Mouse (Mus musculus) cerebellum, postnatal 4 days (tissue): ENCODE data around the gene Chmp2b.
A peak's percentile ranks its signal among the peaks of the same experiment; 100 is the strongest.

Experiments
- DNase-seq, 2 experiments: peaks; one replicate each; pipeline ENCODE4 v3.0.0; 2022; ENCODE audit warnings: low spot score in 2 of 2, mixed read lengths in 1 of 2

Gene Chmp2b

DNA sequence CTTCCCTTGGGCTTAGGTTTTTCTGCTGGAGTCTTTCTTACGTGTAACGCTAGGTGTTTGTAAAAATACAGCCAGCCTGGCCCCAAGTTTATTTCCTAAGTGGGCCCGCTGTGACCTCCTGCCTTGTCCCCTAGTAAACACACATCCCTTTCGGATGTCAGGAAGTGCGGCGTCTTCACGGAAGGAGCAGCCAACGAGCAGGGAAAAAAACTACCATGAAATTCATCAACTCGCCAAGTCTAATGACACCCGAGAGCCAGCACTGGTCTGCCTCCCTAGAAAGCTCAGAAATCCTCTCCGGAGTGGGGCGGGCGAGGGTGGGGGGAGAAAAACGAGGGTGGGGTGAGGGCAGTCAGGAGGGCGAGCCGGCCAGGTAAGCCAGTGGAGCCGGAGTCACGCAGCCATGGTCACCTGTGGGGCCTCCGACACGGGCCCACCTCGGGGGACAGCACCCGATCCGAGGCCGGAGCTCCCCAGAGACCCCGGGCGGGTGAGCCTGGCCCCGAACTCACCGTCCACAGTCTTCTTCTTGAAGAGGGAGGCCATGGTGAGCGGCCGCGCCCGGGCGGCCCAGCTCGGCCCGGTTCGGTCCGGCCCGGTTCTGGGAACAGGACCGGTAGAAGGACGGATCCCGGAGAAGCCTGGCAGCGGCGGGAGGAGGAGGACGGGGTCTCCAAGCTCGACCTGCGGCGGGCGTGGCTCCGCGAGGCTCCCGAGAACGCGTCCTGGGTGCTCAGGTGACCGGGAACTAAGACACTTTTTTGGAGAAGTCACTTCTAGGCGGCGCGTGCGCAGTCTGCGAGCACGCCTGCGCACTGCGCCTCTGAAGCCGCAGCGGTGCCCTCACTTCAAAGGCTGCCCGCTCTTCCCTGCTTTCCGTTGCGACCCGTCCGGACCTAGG, at the start of gene Chmp2b:
Gene Chmp2b, minus strand, starts transcription at position 764 of the 901 bp plus-strand sequence.
- DNase-seq, result peak; percentile 55 to 82

- no peak for DNase-seq
Measured at GRCm38 (mm10) chr16:65611678-65612077, 49.2 kb upstream of the Chmp2b start.

DNA sequence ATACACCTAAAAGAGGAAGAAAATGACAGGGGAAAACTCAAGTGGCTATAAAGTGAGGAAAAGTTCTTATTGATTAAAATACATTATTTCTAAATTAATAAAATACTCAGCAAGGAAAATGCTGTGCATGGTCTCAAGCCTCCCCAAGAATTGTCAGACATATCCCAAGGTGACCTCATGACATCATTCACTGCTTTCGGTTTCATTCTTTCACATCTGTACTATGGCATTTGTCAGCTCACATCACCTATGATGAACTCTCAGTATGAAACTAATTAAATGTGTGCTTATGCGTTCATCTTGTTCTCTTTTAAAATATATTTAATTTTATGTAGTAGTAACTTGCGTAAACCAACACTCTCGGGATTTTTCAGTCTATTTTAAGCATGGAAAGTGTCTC, 38.3 kb upstream of the Chmp2b start:
- no peak for DNase-seq

GRCm38 (mm10) chr16:65586111-65586865, 23.8 kb upstream of the Chmp2b start:
- no peak for DNase-seq

- no peak for DNase-seq
Measured at GRCm38 (mm10) chr16:65585699-65586098, 23.2 kb upstream of the Chmp2b start.

GRCm38 (mm10) chr16:65577298-65578029, 14.9 kb upstream of the Chmp2b start:
- DNase-seq, result no peak

- DNase-seq, result no peak
Measured at GRCm38 (mm10) chr16:65568853-65569252, 6.3 kb upstream of the Chmp2b start.

DNA sequence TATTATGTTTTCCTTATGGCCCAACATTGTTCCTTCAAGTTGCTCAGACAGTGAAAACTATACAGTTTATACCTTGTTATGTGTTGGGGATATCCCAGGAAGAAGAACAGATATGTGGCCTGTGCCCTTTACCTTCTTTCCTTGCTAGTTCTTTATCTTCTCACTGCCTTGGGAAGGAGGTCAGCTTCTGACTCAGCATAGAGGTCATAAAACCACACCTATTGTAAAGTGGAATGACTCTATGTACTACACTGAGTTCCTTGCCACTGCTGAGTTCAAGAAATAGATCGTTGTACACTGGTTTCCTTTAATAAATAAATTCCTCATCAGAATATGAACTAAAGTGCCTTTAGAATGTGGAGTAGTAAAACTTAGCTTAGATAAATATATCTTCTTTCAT, 2.4 kb upstream of the Chmp2b start:
- DNase-seq, result no peak

- no peak for DNase-seq
Measured at GRCm38 (mm10) chr16:65564306-65564705, 1.8 kb upstream of the Chmp2b start.

GRCm38 (mm10) chr16:65562864-65563206, 309 bp upstream of the Chmp2b start:
- no peak for DNase-seq

- DNase-seq, result no peak
Measured at GRCm38 (mm10) chr16:65560996-65561962, 1.2 kb downstream of the Chmp2b start.

GRCm38 (mm10) chr16:65559591-65559990, 2.9 kb downstream of the Chmp2b start:
- DNase-seq, result no peak

- no peak for DNase-seq
Measured at GRCm38 (mm10) chr16:65557369-65557768, 5.2 kb downstream of the Chmp2b start.

- no peak for DNase-seq
Measured at GRCm38 (mm10) chr16:65554267-65554666, 8.3 kb downstream of the Chmp2b start.

DNA sequence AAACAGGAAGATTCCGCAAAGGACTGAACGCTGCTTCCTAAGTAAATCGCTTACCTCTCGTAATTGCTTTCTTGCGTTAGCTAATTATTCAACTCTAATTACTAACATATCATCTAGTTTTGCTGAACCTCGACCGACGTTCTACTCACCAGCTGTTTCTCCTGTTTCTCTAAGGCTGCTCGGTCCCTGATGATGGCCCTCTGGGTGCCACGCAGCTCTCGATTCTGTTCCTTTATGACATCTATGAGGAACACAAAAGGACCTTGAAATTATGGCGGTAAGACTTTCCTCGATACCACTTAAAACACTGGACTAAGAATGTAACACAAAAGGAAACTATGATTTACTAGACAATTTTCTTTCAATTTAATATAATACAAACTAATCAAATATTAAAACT, 11.7 kb downstream of the Chmp2b start:
- DNase-seq, result no peak

DNA sequence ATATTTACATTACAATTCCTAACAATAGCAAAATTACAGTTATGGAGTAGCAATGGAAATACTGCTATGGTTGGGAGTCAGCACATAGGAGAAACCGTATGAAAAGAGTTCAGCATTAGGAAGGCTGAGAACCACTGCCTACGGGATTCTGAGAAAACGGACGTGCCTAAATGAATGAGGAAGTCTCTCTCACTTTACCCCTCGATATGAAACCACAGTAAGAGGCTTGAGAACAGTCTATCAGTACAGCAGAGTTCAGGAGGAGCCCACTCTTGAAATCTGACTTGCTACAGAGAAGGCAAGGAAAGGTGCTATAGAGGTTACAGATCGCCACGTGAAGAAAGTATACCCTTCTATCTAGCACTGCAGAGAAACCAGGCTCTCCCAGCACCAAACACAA, 13.6 kb downstream of the Chmp2b start:
- DNase-seq, result no peak

DNA sequence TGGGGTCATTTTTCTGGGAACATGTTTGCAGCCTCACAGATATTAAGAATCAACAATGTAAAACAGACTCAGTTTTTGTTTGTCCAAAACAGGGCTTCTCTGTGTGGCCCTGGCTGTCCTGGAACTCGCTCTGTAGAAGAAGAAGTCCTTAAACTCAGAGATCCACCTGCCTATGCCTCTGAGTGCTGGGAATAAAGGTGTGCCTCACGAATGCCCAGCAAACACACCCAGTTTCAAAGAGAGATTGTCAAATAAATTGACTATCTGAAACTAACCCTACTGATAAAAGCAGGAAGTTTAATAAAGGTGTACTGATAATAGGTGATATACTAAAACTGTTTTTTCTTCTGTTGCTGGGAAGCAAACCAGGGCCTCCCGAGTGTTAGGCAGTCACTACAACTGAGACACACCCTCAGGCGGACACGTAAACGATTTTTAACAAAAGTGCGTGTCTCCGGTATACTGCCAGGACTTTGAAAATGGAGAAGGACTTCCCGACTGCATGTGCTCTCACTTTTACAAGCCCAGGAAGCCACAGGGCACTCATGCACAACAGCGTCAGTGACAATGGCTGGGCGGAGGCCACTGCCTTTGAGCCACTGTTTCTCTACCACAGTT, 18.7 kb downstream of the Chmp2b start:
- DNase-seq, result no peak

DNA sequence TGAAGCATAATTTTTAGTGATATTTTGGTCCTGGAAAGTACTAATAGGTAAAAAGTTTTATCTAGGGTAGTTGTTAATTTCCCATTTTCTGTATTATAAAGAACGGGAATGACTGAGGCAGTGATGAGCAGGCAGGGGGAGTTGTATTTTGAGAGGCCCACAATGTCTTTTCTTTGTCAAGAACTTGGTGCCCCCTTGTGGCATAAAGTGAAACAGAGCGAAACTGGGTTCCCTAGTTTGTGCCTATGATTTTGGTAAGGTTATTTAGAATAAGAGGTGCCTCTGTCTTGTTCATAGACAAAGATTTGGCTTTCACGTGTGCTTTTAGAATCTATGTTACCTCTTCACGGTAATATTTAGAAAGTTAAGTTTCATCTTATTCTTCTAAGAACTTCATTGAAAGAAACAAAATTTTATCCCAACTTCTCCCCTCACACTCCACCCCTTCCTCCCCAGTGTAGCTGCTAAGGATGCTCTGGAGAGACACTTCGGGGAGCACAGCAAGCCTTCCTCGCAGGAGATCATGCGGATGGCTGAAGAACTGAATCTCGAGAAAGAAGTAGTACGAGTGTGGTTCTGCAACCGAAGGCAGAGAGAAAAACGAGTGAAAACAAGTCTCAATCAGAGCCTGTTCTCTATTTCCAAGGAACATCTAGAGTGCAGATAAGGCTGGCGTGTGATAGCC, 29.1 kb downstream of the Chmp2b start:
- DNase-seq, result peak in 1 of 2 experiments; percentile 39

GRCm38 (mm10) chr16:65531663-65532062, 30.9 kb downstream of the Chmp2b start:
- peak in 1 of 2 experiments; percentile 4 for DNase-seq

DNA sequence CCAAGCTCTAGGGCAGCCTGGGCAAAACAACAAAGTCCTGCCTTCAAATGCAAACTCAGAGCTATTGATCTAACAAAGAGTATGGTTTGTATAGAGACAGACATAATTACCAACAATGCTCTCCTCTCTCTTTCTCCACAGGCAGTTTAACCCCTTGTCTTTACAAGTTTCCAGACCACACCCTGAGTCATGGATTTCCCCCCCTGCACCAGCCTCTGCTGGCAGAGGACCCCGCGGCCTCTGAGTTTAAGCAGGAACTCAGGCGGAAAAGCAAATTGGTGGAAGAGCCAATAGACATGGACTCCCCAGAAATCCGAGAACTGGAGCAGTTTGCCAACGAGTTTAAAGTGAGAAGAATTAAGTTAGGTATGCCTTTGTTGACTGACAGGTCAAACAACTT, 32.9 kb downstream of the Chmp2b start:
- DNase-seq, result no peak
